Mouse (Mus musculus) midbrain, embryonic 11.5 days (tissue): ENCODE measurements at regions not wholly inside any gene's neighbourhood (a gene's known extent, or its start where the extent isn't known, plus 50 kb on each side); places are given as distances from the start of the nearest gene placed in this dataset.

Experiments
- ATAC-seq: fragments of 200-750 bp; cut with Nextera tagmentation; 2 replicates; pipeline ENCODE4 v1.8.0; 2017; ENCODE audit warnings: moderate TSS enrichment, moderate library complexity; ENCODE audit not compliant: low FRiP score
- DNase-seq: peaks from one replicate; pipeline ENCODE4 v3.0.0; 2015; ENCODE audit warnings: low spot score; ENCODE audit errors: missing footprints
- H3K27ac ChIP-seq: fragments of 300-500 bp; sonication (generic); 2 replicates; pipeline ENCODE4 v1.5.1; 2014; ENCODE audit warnings: low read depth, low read length
- H3K27me3 ChIP-seq: fragments of 300-500 bp; sonication (generic); 2 replicates; pipeline ENCODE4 v1.6.1; 2014; ENCODE audit warnings: mild to moderate bottlenecking, low read length, moderate library complexity, mixed read lengths; ENCODE audit not compliant: control insufficient read depth, insufficient read depth
- H3K36me3 ChIP-seq: fragments of 300-500 bp; sonication (generic); 2 replicates; pipeline ENCODE4 v1.6.1; 2014; ENCODE audit warnings: mild to moderate bottlenecking, low read length, moderate library complexity, mixed read lengths; ENCODE audit not compliant: control insufficient read depth, insufficient read depth
- H3K4me1 ChIP-seq: fragments of 300-500 bp; sonication (generic); 2 replicates; pipeline ENCODE4 v1.6.1; 2014; ENCODE audit warnings: low read length; ENCODE audit not compliant: control insufficient read depth, insufficient read depth
- H3K4me2 ChIP-seq: fragments of 300-500 bp; sonication (generic); 2 replicates; pipeline ENCODE4 v1.6.1; 2014; ENCODE audit warnings: mild to moderate bottlenecking, moderate library complexity
- H3K4me3 ChIP-seq: fragments of 300-500 bp; sonication (generic); 2 replicates; pipeline ENCODE4 v1.5.1; 2014; ENCODE audit warnings: low read depth, low read length
- H3K9ac ChIP-seq: fragments of 300-500 bp; sonication (generic); 2 replicates; pipeline ENCODE4 v1.6.1; 2014; ENCODE audit warnings: low read length
- H3K9me3 ChIP-seq: fragments of 300-500 bp; sonication (generic); 2 replicates; pipeline ENCODE4 v1.6.1; 2016; ENCODE audit warnings: low read length; ENCODE audit not compliant: control insufficient read depth
- WGBS: fragments of 180-500 bp; shearing (Covaris S2); extraction: QIAGEN DNeasy Blood & Tissue Kit; methylation state at CpG from one replicate; pipeline ENCODE4 v1.1.7; 2014; 5-methylcytosine and 5-hydroxymethylcytosine counted together

GRCm38 (mm10) chr5:12207452-12207851, 175.7 kb upstream of the Sema3d start:
- Histone ChIP-seq H3K36me3 (no peaks in the 10 kb centered on the region), H3K4me3 (no peak overlapping the region), H3K27ac (no peak overlapping the region), H3K4me2 (no peak overlapping the region), H3K4me1 (no peaks in the 10 kb centered on the region), H3K9me3 (no peaks in the 10 kb centered on the region), H3K27me3 (no peaks in the 10 kb centered on the region), H3K9ac (no peak overlapping the region)
- ATAC-seq (no peak), DNase-seq (no peak)
- WGBS, result 48% methylated on average over 1 of the region's 1 CpGs

GRCm38 (mm10) chr5:12209631-12210030, 173.6 kb upstream of the Sema3d start:
- no peak overlapping the region for H3K9ac ChIP-seq
- no peaks in the 10 kb centered on the region for H3K4me1 ChIP-seq
- DNase-seq (no peak), ATAC-seq (no peak)
- H3K4me2 ChIP-seq, result no peak overlapping the region
- H3K9me3 ChIP-seq, result no peaks in the 10 kb centered on the region
- H3K27ac ChIP-seq, result no peak overlapping the region
- 70% methylated on average over 1 of the region's 1 CpGs for WGBS
- H3K4me3 ChIP-seq, result no peak overlapping the region
- no peaks in the 10 kb centered on the region for H3K27me3 ChIP-seq
- H3K36me3 ChIP-seq, result no peaks in the 10 kb centered on the region

GRCm38 (mm10) chr5:12213448-12213847, 169.7 kb upstream of the Sema3d start:
- no peaks in the 10 kb centered on the region for H3K4me1 ChIP-seq
- no peaks in the 10 kb centered on the region for H3K9me3 ChIP-seq
- DNase-seq (no peak), ATAC-seq (no peak)
- 86% methylated on average over 3 of the region's 3 CpGs for WGBS
- H3K36me3 ChIP-seq, result no peaks in the 10 kb centered on the region
- no peak overlapping the region for H3K27ac ChIP-seq
- no peak overlapping the region for H3K4me3 ChIP-seq
- H3K9ac ChIP-seq, result no peak overlapping the region
- H3K27me3 ChIP-seq, result no peaks in the 10 kb centered on the region
- H3K4me2 ChIP-seq, result no peak overlapping the region

GRCm38 (mm10) chr5:12219424-12220107, 163.6 kb upstream of the Sema3d start:
- no peak for DNase-seq
- WGBS, result 89% methylated on average over 2 of the region's 2 CpGs

GRCm38 (mm10) chr5:12222622-12223021, 160.6 kb upstream of the Sema3d start:
- H3K27me3 ChIP-seq, result no peaks in the 10 kb centered on the region
- H3K27ac ChIP-seq, result no peak overlapping the region
- H3K9me3 ChIP-seq, result no peaks in the 10 kb centered on the region
- WGBS, result 75% methylated on average over 1 of the region's 1 CpGs
- H3K9ac ChIP-seq, result no peak overlapping the region
- H3K4me2 ChIP-seq, result no peak overlapping the region
- H3K36me3 ChIP-seq, result no peaks in the 10 kb centered on the region
- DNase-seq (no peak), ATAC-seq (no peak)
- H3K4me1 ChIP-seq, result no peaks in the 10 kb centered on the region
- H3K4me3 ChIP-seq, result no peak overlapping the region

More at GRCm38 (mm10) chr5:12219424-12220107, 163.6 kb upstream of the Sema3d start:
- no peaks in the 10 kb centered on the region for H3K27me3 ChIP-seq
- H3K4me2 ChIP-seq, result no peak overlapping the region
- H3K9ac ChIP-seq, result no peak overlapping the region
- no peaks in the 10 kb centered on the region for H3K4me1 ChIP-seq
- H3K9me3 ChIP-seq, result no peaks in the 10 kb centered on the region
- no peaks in the 10 kb centered on the region for H3K36me3 ChIP-seq
- no peak overlapping the region for H3K27ac ChIP-seq
- ATAC-seq, result no peak
- H3K4me3 ChIP-seq, result no peak overlapping the region

- Histone ChIP-seq H3K27me3 (no peaks in the 10 kb centered on the region), H3K27ac (no peak overlapping the region), H3K4me1 (no peaks in the 10 kb centered on the region), H3K4me3 (no peak overlapping the region), H3K36me3 (no peaks in the 10 kb centered on the region), H3K4me2 (no peak overlapping the region), H3K9ac (no peak overlapping the region), H3K9me3 (no peaks in the 10 kb centered on the region)
- ATAC-seq (no peak), DNase-seq (no peak)
- 64% methylated on average over 5 of the region's 5 CpGs for WGBS
These were observed 149.6 kb upstream of the Sema3d start for GRCm38 (mm10) chr5:12233377-12234096.

GRCm38 (mm10) chr5:12243179-12243805, 139.9 kb upstream of the Sema3d start:
- Histone ChIP-seq H3K9me3 (no peaks in the 10 kb centered on the region), H3K27ac (no peak overlapping the region), H3K4me3 (no peak overlapping the region), H3K36me3 (no peaks in the 10 kb centered on the region), H3K4me1 (no peaks in the 10 kb centered on the region), H3K27me3 (no peaks in the 10 kb centered on the region), H3K4me2 (no peak overlapping the region), H3K9ac (no peak overlapping the region)
- WGBS, result 74% methylated on average over 9 of the region's 9 CpGs
- DNase-seq, result no peak
- ATAC-seq, result no peak

- Histone ChIP-seq H3K9ac (no peak overlapping the region), H3K27ac (no peak overlapping the region), H3K9me3 (no peaks in the 10 kb centered on the region), H3K4me1 (no peaks in the 10 kb centered on the region), H3K27me3 (no peaks in the 10 kb centered on the region), H3K4me2 (no peak overlapping the region), H3K36me3 (no peaks in the 10 kb centered on the region), H3K4me3 (no peak overlapping the region)
- no peak for ATAC-seq
- DNase-seq, result no peak
- WGBS, result 60% methylated on average over 4 of the region's 4 CpGs
These were observed 89.5 kb upstream of the Sema3d start for GRCm38 (mm10) chr5:12293685-12294084.

GRCm38 (mm10) chr5:12297331-12297730, 85.9 kb upstream of the Sema3d start:
- Histone ChIP-seq H3K9ac (no peak overlapping the region), H3K9me3 (no peaks in the 10 kb centered on the region)
- DNase-seq, result no peak

More at GRCm38 (mm10) chr5:12297331-12297730, 85.9 kb upstream of the Sema3d start:
- 89% methylated on average over 2 of the region's 2 CpGs for WGBS
- no peak overlapping the region for H3K27ac ChIP-seq
- H3K36me3 ChIP-seq, result no peaks in the 10 kb centered on the region
- no peaks in the 10 kb centered on the region for H3K4me1 ChIP-seq
- no peak overlapping the region for H3K4me2 ChIP-seq
- no peak overlapping the region for H3K4me3 ChIP-seq
- ATAC-seq, result no peak
- no peaks in the 10 kb centered on the region for H3K27me3 ChIP-seq
